Mouse (Mus musculus) megakaryocyte, embryonic 14.5 days (primary cell): Measurements from ENCODE around the gene Hist2h3c2.

Source experiments
- FLI1 ChIP-seq: IDR thresholded peaks from 2 replicates; pipeline ENCODE4 v1.6.1; 2012; ENCODE audit warnings: low read length, inconsistent platforms, mixed read lengths
- GATA1 ChIP-seq: IDR thresholded peaks from 3 replicates; pipeline ENCODE4 v1.6.1; 2012; ENCODE audit warnings: mixed read lengths, low read length, inconsistent platforms, borderline replicate concordance

- TF ChIP-seq GATA1 (no peak), FLI1 (no peak)
These were observed 39.1 kb upstream of the Hist2h3c2 start for GRCm38 (mm10) chr3:96277800-96278624.
